Mouse (Mus musculus): ENCODE results near the gene Mrpl34.
A peak's percentile ranks its signal among the peaks of the same experiment; 100 is the strongest.

The Mrpl34 gene

GRCm38 (mm10) chr8:71496481-71496880 lies 31.7 kb downstream of the Mrpl34 start:
- DNase-seq: peak; percentile 76 to 80

GRCm38 (mm10) chr8:71497077-71497645 lies 32.4 kb downstream of the Mrpl34 start:
- peak in 1 of 2 experiments; percentile 3 for DNase-seq

DNA sequence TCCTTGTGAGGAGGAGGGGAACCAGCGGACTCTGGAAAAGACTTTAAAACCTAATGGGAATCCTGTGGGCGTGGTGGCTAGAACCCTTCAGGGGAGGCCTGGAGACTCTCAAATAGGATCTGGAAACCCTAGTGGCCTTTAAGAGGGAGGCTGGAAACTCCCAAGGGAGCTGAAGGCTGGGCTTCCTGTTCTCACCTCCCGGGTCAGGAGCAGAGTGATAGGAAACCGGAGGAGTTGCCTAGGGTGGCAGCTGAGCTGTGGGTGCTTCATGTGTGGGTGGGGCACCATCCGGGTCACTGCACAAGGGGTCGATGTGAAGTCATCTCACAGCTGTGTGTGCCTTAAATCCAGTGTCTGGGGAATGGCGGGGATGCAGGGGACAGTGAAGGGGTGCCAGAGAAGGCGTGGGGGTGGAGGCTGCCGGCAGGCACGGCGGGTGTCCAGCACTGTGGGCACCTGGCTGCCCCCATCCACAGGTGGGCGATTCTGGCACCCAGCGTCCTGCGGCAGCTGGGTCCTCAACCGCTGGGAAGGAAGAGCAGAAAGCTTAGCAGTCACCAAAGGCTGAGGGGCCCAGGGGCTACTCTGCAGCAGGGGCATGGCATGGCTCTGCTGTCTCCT lies 33.2 kb downstream of the Mrpl34 start:
- peak in 1 of 2 experiments; percentile 13 for DNase-seq

GRCm38 (mm10) chr8:71498816-71499690 lies 34.3 kb downstream of the Mrpl34 start:
- no peak for DNase-seq

DNA sequence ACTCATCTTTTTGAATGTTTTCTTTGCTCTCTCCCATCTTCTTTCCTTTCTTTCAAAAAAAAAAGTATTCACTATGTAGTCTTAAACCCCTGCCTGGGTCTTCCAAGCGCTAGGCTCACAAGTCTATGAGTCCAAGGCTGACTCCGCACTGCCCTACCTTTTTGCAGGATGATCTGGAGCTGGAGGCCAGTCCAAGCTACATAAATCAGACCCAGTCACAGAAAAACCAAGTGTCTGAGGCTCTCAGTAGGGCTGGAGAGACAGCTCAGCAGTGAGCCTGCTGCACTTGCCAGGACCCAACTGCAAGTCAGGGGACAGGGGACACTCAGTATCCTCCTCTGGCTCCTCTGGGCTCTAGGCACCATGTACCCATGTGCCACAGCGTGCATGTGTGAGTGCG lies 39.6 kb downstream of the Mrpl34 start:
- DNase-seq: no peak

GRCm38 (mm10) chr8:71505326-71505725 lies 40.6 kb downstream of the Mrpl34 start:
- DNase-seq: peak in 1 of 2 experiments; percentile 5

DNA sequence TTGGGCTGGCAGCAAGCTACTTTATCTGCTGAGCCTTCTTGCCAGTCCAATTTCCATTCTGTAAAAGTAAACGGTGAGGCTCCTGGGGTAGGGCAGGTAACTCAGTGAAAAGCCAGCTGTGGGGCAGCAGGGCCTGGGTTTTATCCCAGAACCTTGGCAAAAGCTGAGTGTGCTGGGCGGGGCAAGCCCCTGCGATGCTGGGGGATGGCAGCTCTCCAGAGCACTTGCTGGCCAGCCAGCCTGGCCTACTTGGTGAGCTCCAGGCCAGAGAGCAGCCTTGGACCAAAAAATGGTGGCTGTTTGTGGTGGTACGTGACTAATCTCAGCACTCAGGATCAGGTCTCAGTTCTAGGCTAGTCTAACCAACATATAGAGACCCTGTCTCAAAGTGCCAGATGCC lies 41.2 kb downstream of the Mrpl34 start:
- peak; percentile 72 to 82 for DNase-seq

- DNase-seq: peak; percentile 79 to 84
These were observed 42.9 kb downstream of the Mrpl34 start for GRCm38 (mm10) chr8:71507589-71508104.

DNA sequence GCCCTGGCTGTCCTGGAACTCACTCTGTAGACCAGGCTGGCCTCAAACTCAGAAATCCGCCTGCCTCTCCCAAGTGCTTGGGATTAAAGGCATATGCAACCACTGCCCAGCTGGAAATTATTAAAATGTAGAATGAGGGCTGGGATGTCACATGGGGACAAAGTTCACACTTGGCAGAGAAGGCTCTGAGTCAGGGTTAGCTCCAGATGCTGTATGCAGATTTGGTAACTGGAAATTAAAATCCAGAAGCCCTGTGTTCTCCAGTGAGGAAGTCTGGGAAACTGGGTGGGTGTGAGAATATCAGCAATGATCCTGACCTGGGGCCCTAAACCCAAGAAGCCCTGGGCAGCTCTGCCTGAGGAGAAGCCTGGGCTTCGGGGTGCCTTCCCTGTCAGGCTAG lies 44.6 kb downstream of the Mrpl34 start:
- DNase-seq: no peak

DNA sequence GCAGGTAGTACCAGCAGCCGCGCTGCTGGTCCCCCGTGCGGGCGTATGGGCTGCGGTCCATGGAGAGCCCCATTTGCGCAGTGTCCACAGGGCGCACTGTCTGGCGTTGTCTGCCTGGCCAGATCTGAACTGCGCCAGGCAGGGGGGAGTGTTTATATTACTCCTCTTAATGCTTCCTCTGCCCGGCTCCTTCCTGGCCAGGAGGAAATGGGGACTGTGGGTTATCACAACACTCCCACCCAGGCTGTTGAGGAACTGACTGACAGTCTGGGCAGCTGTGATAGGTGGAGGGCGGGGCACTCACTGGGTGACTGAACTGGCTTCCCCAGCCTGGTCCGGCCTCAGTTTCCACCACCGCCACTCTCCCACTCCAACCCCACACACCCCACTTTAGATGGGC lies 46.9 kb downstream of the Mrpl34 start, which contains the start of gene Plvap:
TSS of gene Plvap (minus strand) at position 109 of the 400 bp plus-strand sequence.
- no peak for DNase-seq

DNA sequence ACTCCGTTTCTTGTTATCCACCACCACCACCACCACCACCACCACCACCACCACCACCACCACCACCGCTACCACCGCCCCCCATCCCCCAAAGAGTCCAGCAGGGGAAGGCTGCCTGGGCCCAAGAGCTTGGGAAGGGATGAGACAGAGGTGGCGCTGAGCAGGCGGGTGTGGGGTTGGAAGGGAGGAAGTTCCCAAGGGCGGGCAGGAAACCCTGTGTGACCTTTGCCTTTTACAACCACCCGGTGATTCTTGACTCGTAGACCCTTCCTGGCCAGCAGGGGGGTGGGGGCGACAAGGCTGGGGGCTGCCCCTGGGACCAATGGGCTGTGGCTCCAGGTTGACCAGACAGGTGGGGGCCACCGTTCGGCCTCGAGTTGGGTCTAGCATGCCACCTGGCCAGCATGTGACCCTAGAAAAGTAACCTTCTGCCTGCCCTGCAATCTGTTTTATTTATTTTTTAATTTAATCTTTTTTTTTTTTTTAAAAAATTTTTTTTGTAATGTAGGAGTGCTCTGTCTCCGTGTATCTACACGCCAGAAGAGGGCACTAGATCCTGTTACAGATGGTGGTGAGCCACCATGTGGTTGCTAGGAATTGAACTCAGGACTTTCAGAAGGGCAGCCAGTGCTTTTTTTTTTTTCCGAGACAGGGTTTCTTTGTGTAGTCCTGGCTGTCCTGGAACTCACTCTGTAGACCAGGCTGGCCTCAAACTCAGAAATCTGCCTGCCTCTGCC lies 48.4 kb downstream of the Mrpl34 start:
- no peak for DNase-seq

DNA sequence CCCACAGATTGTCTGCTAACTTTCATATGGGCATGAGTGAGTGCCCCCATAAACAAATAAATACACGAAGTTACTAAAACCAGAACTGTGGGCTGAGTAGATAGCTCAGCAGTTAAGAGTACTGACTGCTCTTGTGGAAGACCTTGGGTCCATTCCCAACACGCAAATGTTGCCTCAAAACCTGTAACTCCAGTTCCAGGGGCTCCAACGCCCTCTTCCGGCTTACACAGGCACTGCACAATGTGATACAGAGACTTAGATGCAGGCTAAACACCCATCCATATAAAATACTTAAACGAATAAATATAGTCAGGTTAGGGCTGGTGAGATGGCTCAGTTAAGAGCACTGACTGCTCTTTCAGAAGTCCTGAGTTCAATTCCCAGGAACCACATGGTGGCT lies 50.3 kb downstream of the Mrpl34 start:
- DNase-seq: no peak

Measured in cerebellum, postnatal 10 days (tissue).